Mouse (Mus musculus) hindbrain, embryonic 12.5 days (tissue): ENCODE results near the gene Faap100. TPM values are rescaled to one million over a fixed set of nuclear protein-coding genes. Genes with fewer than 3 reads are reported as not detected.

ENCODE experiments used
- ATAC-seq: fragments of 200-750 bp; cut with Nextera tagmentation; 2 replicates; pipeline ENCODE4 v1.8.0; 2017; ENCODE audit warnings: moderate TSS enrichment; ENCODE audit not compliant: low FRiP score
- H3K27ac ChIP-seq: fragments of 300-500 bp; sonication (generic); 2 replicates; pipeline ENCODE4 v1.5.1; 2016; ENCODE audit warnings: mild to moderate bottlenecking
- H3K27me3 ChIP-seq: fragments of 300-500 bp; sonication (generic); 2 replicates; pipeline ENCODE4 v1.6.1; 2016; ENCODE audit warnings: mild to moderate bottlenecking
- H3K36me3 ChIP-seq: fragments of 300-500 bp; sonication (generic); 2 replicates; pipeline ENCODE4 v1.6.1; 2016; ENCODE audit warnings: mild to moderate bottlenecking
- H3K4me1 ChIP-seq: fragments of 300-500 bp; sonication (generic); 2 replicates; pipeline ENCODE4 v1.6.1; 2016
- H3K4me2 ChIP-seq: fragments of 300-500 bp; sonication (generic); replicated peaks from 2 replicates; pipeline ENCODE4 v1.6.1; 2016; ENCODE audit warnings: mild to moderate bottlenecking
- H3K4me3 ChIP-seq: fragments of 300-500 bp; sonication (generic); 2 replicates; pipeline ENCODE4 v1.5.1; 2016; ENCODE audit warnings: mild to moderate bottlenecking
- H3K9ac ChIP-seq: fragments of 300-500 bp; sonication (generic); 2 replicates; pipeline ENCODE4 v1.6.1; 2016; ENCODE audit warnings: mild to moderate bottlenecking, moderate library complexity
- H3K9me3 ChIP-seq: fragments of 300-500 bp; sonication (generic); replicated peaks from 2 replicates; pipeline ENCODE4 v1.6.1; 2016; ENCODE audit warnings: mild to moderate bottlenecking
- WGBS: fragments of 180-500 bp; shearing (Covaris S2); methylation state at CpG from one replicate; pipeline ENCODE4 v1.1.7; 2016; 5-methylcytosine and 5-hydroxymethylcytosine counted together
- polyA plus RNA-seq: library from polyadenylated mRNA; unstranded; fragments of >200 nt; fragmentation: Nextera tagmentation; extraction: Ambion mirVana; gene quantifications from 2 replicates; pipeline ENCODE4 v1.2.1, GENCODE M21; 2016

Gene Faap100
- polyA plus RNA-seq, 1 experiment from 2014 or later, result 59.1 TPM

DNA sequence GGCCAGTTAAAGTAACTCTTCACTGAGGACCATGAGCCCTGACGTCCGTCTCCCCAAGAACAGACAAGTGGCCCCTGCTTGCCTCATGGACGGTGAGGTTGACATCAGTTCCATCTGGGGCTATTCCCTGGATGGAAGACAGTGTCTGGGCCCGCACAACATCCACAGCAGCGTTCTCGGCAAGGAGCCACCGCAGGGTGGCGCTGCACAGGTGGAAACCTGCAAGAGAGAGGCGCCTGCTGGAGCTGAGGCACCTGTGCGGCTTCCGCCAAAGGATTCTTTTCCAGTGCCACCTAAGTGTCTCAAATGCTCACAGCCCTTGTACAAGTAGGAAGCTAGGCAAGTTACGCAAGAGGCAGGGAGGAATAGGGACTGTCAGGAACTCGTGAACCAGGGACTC is 5.5 kb downstream of the Faap100 start:
- H3K4me3 ChIP-seq, result no peak overlapping the region
- H3K36me3 ChIP-seq, result peaks cover 73% of the 10 kb centered on the region
- H3K9ac ChIP-seq, result no peak overlapping the region
- no peaks in the 10 kb centered on the region for H3K9me3 ChIP-seq
- no peaks in the 10 kb centered on the region for H3K27me3 ChIP-seq
- H3K4me2 ChIP-seq, result no peak overlapping the region
- WGBS, result 70% methylated on average over 13 of the region's 13 CpGs
- no peak overlapping the region for H3K27ac ChIP-seq
- peaks cover 20% of the 10 kb centered on the region for H3K4me1 ChIP-seq
- no peak for ATAC-seq

DNA sequence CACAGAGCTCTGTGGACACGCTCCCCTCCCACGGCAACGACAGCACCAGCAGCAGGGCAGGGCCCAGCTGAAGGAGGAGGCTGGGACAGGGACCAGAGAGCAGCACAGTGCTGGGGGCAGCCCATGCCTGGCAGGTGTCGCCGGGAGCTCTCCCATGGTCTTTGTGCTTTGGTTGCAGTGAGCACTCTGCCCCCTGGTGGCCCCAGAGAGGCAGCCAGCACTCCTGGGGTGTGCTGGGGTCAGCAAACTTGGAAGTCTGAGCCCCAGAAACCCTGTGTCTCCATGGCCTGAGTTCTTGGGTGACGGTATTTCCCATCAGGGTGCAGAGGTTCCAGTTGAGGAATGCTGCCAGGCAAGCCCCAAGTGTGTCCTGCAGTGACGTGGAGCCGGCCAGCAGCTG is 8.9 kb downstream of the Faap100 start:
- H3K27ac ChIP-seq, result no peak overlapping the region
- ATAC-seq, result peak; percentile 59; the same call in 1 of the 2 replicates
- WGBS, result 38% methylated on average over 8 of the region's 8 CpGs

GRCm38 (mm10) chr11:120366443-120367027 is 12.0 kb downstream of the Faap100 start:
- peaks cover 30% of the 10 kb centered on the region for H3K4me1 ChIP-seq
- H3K4me3 ChIP-seq, result no peak overlapping the region
- no peak overlapping the region for H3K4me2 ChIP-seq
- no peaks in the 10 kb centered on the region for H3K9me3 ChIP-seq
- H3K27ac ChIP-seq, result no peak overlapping the region
- peaks cover 3% of the 10 kb centered on the region; the same call in 1 of the 2 replicates for H3K27me3 ChIP-seq
- no peak for ATAC-seq
- WGBS, result 31% methylated on average over 7 of the region's 7 CpGs
- H3K36me3 ChIP-seq, result peaks cover 19% of the 10 kb centered on the region
- H3K9ac ChIP-seq, result no peak overlapping the region

More for the DNA sequence above, 8.9 kb downstream of the Faap100 start:
- Histone ChIP-seq H3K27me3 (peaks cover 3% of the 10 kb centered on the region; the same call in 1 of the 2 replicates), H3K4me2 (0 out of 2 replicates have a peak overlapping the region, but pooled peaks have one; percentile 13), H3K9me3 (no peaks in the 10 kb centered on the region), H3K4me3 (no peak overlapping the region), H3K9ac (0 out of 2 replicates have a peak overlapping the region, but pooled peaks have one; percentile 28), H3K36me3 (peaks cover 50% of the 10 kb centered on the region), H3K4me1 (peaks cover 24% of the 10 kb centered on the region)

DNA sequence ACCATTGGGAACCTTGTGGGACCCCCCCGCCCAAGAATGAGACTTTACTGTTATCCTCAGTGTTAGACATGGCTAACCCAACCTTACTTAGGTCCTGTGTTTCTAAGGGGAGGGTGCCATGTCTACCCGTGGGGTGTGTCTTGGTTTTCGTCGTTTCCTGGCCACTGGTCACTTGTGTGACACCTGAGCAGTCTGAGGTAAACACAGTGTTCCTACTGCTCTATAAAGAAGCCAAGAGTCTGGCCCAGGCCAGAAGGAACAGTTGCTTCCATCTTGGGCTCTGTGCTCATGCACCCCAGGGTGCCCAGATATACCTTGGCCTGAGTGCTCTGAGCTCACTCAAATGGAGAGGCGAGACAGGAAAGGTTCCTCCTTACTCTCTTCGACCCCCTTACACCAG is 15.7 kb downstream of the Faap100 start:
- WGBS, result 89% methylated on average over 6 of the region's 6 CpGs

DNA sequence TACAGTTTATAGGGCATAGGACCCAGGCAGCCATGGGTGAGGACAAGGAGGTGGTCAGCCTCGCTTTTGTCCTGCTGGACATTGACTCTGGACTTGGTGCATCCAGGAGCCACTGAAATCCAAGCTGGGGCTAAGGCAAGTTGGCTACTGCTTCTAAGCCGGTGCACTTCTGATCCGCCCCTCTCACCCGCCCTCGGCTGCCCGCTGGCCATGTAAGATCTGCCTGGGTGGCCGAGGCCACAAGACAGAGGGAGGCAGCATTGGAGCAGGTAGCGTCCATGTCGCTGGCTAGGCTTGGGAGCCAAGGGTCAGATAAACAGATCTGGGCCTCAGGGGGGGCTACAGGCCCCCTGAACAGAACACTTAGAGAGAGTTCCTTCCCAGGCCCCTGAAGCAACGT is 17.3 kb downstream of the Faap100 start, which contains the start of gene Fscn2:
Fscn2 (plus strand) TSS at position 240 of the 400 bp plus-strand sequence.
- Histone ChIP-seq H3K36me3 (no peaks in the 10 kb centered on the region), H3K4me1 (peaks cover 54% of the 10 kb centered on the region), H3K27me3 (peaks cover 3% of the 10 kb centered on the region; the same call in 1 of the 2 replicates), H3K9me3 (no peaks in the 10 kb centered on the region), H3K9ac (0 out of 2 replicates have a peak within 1 kb of the TSS, but pooled peaks have one; percentile 13), H3K4me2 (no peak within 1 kb of the TSS), H3K27ac (no peak within 1 kb of the TSS), H3K4me3 (no peak within 1 kb of the TSS)
- 68% methylated on average over 10 of the region's 10 CpGs for WGBS
- no peak for ATAC-seq

More for the DNA sequence above, 15.7 kb downstream of the Faap100 start:
- no peak overlapping the region for H3K4me2 ChIP-seq
- ATAC-seq, result no peak
- peaks cover 3% of the 10 kb centered on the region; the same call in 1 of the 2 replicates for H3K27me3 ChIP-seq
- no peaks in the 10 kb centered on the region for H3K36me3 ChIP-seq
- H3K4me1 ChIP-seq, result peaks cover 58% of the 10 kb centered on the region
- no peak overlapping the region for H3K9ac ChIP-seq
- no peak overlapping the region for H3K27ac ChIP-seq
- no peak overlapping the region for H3K4me3 ChIP-seq
- H3K9me3 ChIP-seq, result no peaks in the 10 kb centered on the region

DNA sequence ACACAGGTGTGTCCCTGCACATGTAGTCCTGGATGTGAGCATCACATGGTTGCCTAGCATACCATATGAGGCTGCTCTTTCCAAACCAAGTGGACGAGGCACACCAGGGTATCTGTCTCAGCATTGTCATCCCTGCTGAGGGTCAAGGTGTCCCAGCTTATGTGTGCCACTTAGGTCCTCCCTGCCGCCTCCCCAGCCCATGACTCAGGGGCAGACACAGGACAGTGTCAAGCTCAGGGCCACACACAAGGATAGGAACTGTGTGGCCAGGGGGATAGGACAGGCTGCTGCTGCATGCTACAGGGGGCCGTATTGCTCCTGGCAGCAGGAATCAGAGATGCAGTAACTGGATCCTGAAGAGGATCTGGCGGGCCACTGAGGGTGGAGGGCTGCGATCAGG is 17.8 kb downstream of the Faap100 start:
- H3K4me3 ChIP-seq, result no peak overlapping the region
- no peak overlapping the region for H3K4me2 ChIP-seq
- peaks cover 48% of the 10 kb centered on the region for H3K4me1 ChIP-seq
- WGBS, result 78% methylated on average over 5 of the region's 5 CpGs
- H3K27ac ChIP-seq, result no peak overlapping the region
- peaks cover 2% of the 10 kb centered on the region; the same call in 1 of the 2 replicates for H3K27me3 ChIP-seq
- no peaks in the 10 kb centered on the region for H3K9me3 ChIP-seq
- no peak overlapping the region for H3K9ac ChIP-seq
- no peaks in the 10 kb centered on the region for H3K36me3 ChIP-seq
- ATAC-seq, result no peak

DNA sequence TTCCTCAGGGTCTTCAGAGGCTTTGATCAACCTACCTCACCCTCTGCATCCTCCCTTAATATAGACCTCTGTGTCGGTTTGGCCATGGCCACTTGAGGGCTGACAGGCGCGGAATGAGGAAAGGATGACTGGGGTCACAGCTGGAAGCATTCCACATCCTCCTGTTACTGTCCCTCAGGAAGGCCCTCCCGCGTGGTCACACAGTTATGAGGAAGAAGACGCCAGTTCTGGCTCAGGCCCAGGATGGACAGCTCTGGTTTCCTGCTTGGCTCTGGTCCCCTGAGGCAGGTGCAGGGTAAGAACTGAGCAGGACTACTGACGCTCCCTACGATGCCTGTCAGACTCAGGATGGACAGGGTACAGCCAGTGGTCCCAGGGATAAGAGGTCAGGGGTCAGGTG is 18.5 kb downstream of the Faap100 start:
- 51% methylated on average over 8 of the region's 8 CpGs for WGBS
- Histone ChIP-seq H3K9ac (no peak overlapping the region), H3K4me2 (no peak overlapping the region), H3K27me3 (no peaks in the 10 kb centered on the region), H3K27ac (no peak overlapping the region), H3K9me3 (no peaks in the 10 kb centered on the region), H3K4me3 (no peak overlapping the region), H3K36me3 (no peaks in the 10 kb centered on the region), H3K4me1 (peaks cover 49% of the 10 kb centered on the region)
- ATAC-seq, result no peak

DNA sequence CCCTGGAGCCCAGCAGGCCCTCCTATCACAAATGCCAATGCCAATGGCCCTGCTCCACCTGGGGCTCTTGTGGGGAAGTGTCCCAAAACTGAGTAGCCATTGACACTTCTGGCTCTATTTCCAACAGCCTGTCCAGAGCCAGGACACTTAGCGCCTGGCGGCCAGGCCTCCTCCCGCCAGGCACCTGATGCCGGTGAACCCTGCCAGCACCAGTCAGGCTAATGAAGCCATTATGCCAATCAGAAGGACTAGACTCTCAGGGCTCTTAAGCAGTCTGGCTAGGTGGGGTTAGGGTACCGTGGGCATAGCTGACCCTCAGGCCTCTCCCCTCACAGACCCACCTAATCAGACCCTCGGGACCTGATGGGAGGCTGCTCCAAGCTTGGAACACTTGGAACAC is 19.2 kb downstream of the Faap100 start:
- no peak for ATAC-seq
- 75% methylated on average over 6 of the region's 6 CpGs for WGBS
- Histone ChIP-seq H3K36me3 (no peaks in the 10 kb centered on the region), H3K9ac (no peak overlapping the region), H3K4me3 (no peak overlapping the region), H3K4me1 (peaks cover 50% of the 10 kb centered on the region), H3K27ac (no peak overlapping the region), H3K4me2 (no peak overlapping the region), H3K27me3 (no peaks in the 10 kb centered on the region), H3K9me3 (no peaks in the 10 kb centered on the region)

- WGBS, result 8% methylated on average over 10 of the region's 10 CpGs
- ATAC-seq, result peak; percentile 74
- peaks cover 61% of the 10 kb centered on the region for H3K4me1 ChIP-seq
- H3K9me3 ChIP-seq, result no peaks in the 10 kb centered on the region
- H3K36me3 ChIP-seq, result no peaks in the 10 kb centered on the region
- H3K4me2 ChIP-seq, result peak overlapping the region; percentile 35
- H3K27ac ChIP-seq, result peak overlapping the region; percentile 89
- H3K9ac ChIP-seq, result 0 out of 2 replicates have a peak overlapping the region, but pooled peaks have one; percentile 28
- no peak overlapping the region for H3K4me3 ChIP-seq
- no peaks in the 10 kb centered on the region for H3K27me3 ChIP-seq
Measured at GRCm38 (mm10) chr11:120357791-120358401, 20.7 kb downstream of the Faap100 start.

DNA sequence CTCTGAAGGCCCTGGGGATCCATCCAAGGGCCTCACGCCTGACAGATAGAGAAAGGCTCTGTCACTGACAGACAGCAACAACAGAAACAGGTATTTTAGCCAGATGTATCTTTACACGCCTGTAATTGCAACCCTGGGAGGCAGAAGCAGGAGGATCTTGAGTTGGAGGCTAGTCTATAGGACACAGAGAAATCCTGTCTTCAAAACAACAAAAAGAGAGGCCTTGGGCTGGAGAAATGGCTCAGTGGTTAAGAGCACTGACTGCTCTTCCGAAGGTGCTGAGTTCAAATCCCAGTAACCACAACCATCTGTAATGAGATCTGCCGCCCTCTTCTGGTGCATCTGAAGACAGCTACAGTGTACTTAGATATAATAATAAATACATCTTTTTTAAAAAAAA is 21.7 kb downstream of the Faap100 start:
- Histone ChIP-seq H3K27me3 (no peaks in the 10 kb centered on the region), H3K36me3 (no peaks in the 10 kb centered on the region), H3K9me3 (no peaks in the 10 kb centered on the region), H3K4me1 (peaks cover 66% of the 10 kb centered on the region), H3K9ac (no peak overlapping the region), H3K4me2 (no peak overlapping the region), H3K4me3 (no peak overlapping the region), H3K27ac (no peak overlapping the region)
- ATAC-seq, result no peak
- WGBS, result 91% methylated on average over 4 of the region's 4 CpGs

GRCm38 (mm10) chr11:120356319-120356840 is 22.2 kb downstream of the Faap100 start:
- H3K27ac ChIP-seq, result no peak overlapping the region
- H3K4me2 ChIP-seq, result no peak overlapping the region
- no peaks in the 10 kb centered on the region for H3K9me3 ChIP-seq
- peaks cover 68% of the 10 kb centered on the region for H3K4me1 ChIP-seq
- H3K36me3 ChIP-seq, result no peaks in the 10 kb centered on the region
- no peak for ATAC-seq
- 84% methylated on average over 15 of the region's 15 CpGs for WGBS
- no peak overlapping the region for H3K9ac ChIP-seq
- H3K27me3 ChIP-seq, result no peaks in the 10 kb centered on the region
- no peak overlapping the region for H3K4me3 ChIP-seq

- Histone ChIP-seq H3K4me3 (no peak overlapping the region), H3K27me3 (no peaks in the 10 kb centered on the region), H3K4me1 (peaks cover 68% of the 10 kb centered on the region), H3K27ac (no peak overlapping the region), H3K4me2 (no peak overlapping the region), H3K36me3 (no peaks in the 10 kb centered on the region), H3K9ac (no peak overlapping the region), H3K9me3 (no peaks in the 10 kb centered on the region)
- WGBS, result 81% methylated on average over 5 of the region's 5 CpGs
- ATAC-seq, result no peak
Measured at GRCm38 (mm10) chr11:120355277-120356039, 23.1 kb downstream of the Faap100 start.
